Mouse (Mus musculus): ENCODE measurements at regions not wholly inside any gene's neighbourhood (a gene's known extent, or its start where the extent isn't known, plus 50 kb on each side); places are given as distances from the start of the nearest gene placed in this dataset.
"Not testable (repeated sequence)": the region's sequence is repeated elsewhere in the genome, so short reads cannot be mapped to it uniquely, and the experiment has no call there.

- H3K9me3 ChIP-seq (ENCODE audit: low read length); H3K4me3 ChIP-seq (replicated peaks; ENCODE audit: low read length); H3K4me1 ChIP-seq (replicated peaks; ENCODE audit: low read depth, low read length); H3K36me3 ChIP-seq (ENCODE audit: insufficient read depth, low read length); H3K27me3 ChIP-seq (ENCODE audit: insufficient read depth, low read length): not testable (repeated sequence)
Observed at GRCm38 (mm10) chr1:184669173-184669572, 63.2 kb downstream of the Hlx start.

- Histone ChIP-seq H3K36me3 (ENCODE audit: insufficient read depth, low read length) (no peaks in the 10 kb centered on the region), H3K4me3 (replicated peaks; ENCODE audit: low read length) (no peak overlapping the region), H3K27me3 (ENCODE audit: insufficient read depth, low read length) (peaks cover 5% of the 10 kb centered on the region; the same call in 1 of the 2 replicates), H3K4me1 (replicated peaks; ENCODE audit: low read depth, low read length) (0 out of 2 replicates have a peak, but pooled peaks cover 2% of the 10 kb centered on the region), H3K9me3 (ENCODE audit: low read length) (peaks cover 7% of the 10 kb centered on the region)
- TF ChIP-seq NANOG (IDR thresholded peaks at IDR 0.05; ENCODE audit: borderline replicate concordance, low read length) (no peak), CTCF (conservative IDR thresholded peaks at IDR 0.05; ENCODE audit: low read length) (no peak), POU5F1 (IDR thresholded peaks at IDR 0.05; ENCODE audit: borderline replicate concordance, low read length) (no peak)
Observed at GRCm38 (mm10) chr1:184668428-184668827, 64.0 kb downstream of the Hlx start.

GRCm38 (mm10) chr1:184668022-184668421 lies 64.4 kb downstream of the Hlx start:
- Histone ChIP-seq H3K9me3 (ENCODE audit: low read length) (peaks cover 7% of the 10 kb centered on the region), H3K36me3 (ENCODE audit: insufficient read depth, low read length) (no peaks in the 10 kb centered on the region), H3K4me3 (replicated peaks; ENCODE audit: low read length) (no peak overlapping the region), H3K27me3 (ENCODE audit: insufficient read depth, low read length) (peaks cover 5% of the 10 kb centered on the region; the same call in 1 of the 2 replicates), H3K4me1 (replicated peaks; ENCODE audit: low read depth, low read length) (0 out of 2 replicates have a peak, but pooled peaks cover 2% of the 10 kb centered on the region)
- TF ChIP-seq CTCF (conservative IDR thresholded peaks at IDR 0.05; ENCODE audit: low read length) (no peak), NANOG (IDR thresholded peaks at IDR 0.05; ENCODE audit: borderline replicate concordance, low read length) (no peak), POU5F1 (IDR thresholded peaks at IDR 0.05; ENCODE audit: borderline replicate concordance, low read length) (no peak)

GRCm38 (mm10) chr1:184665243-184665642 lies 67.2 kb downstream of the Hlx start:
- TF ChIP-seq NANOG (IDR thresholded peaks at IDR 0.05; ENCODE audit: borderline replicate concordance, low read length), result no peak
- no peak for TF ChIP-seq CTCF (conservative IDR thresholded peaks at IDR 0.05; ENCODE audit: low read length)
- TF ChIP-seq POU5F1 (IDR thresholded peaks at IDR 0.05; ENCODE audit: borderline replicate concordance, low read length), result no peak
- peak overlapping the region; percentile 55 for H3K4me3 ChIP-seq (replicated peaks; ENCODE audit: low read length)

GRCm38 (mm10) chr1:184664098-184664375 lies 68.4 kb downstream of the Hlx start:
- Histone ChIP-seq H3K9me3 (ENCODE audit: low read length) (peaks cover 7% of the 10 kb centered on the region), H3K4me1 (replicated peaks; ENCODE audit: low read depth, low read length) (0 out of 2 replicates have a peak, but pooled peaks cover 2% of the 10 kb centered on the region), H3K36me3 (ENCODE audit: insufficient read depth, low read length) (no peaks in the 10 kb centered on the region), H3K27me3 (ENCODE audit: insufficient read depth, low read length) (peaks cover 5% of the 10 kb centered on the region; the same call in 1 of the 2 replicates), H3K4me3 (replicated peaks; ENCODE audit: low read length) (no peak overlapping the region)
- no peak for TF ChIP-seq POU5F1 (IDR thresholded peaks at IDR 0.05; ENCODE audit: borderline replicate concordance, low read length)

More at GRCm38 (mm10) chr1:184665243-184665642, 67.2 kb downstream of the Hlx start:
- H3K27me3 ChIP-seq (ENCODE audit: insufficient read depth, low read length), result peaks cover 5% of the 10 kb centered on the region; the same call in 1 of the 2 replicates
- H3K4me1 ChIP-seq (replicated peaks; ENCODE audit: low read depth, low read length), result 0 out of 2 replicates have a peak, but pooled peaks cover 2% of the 10 kb centered on the region
- no peaks in the 10 kb centered on the region for H3K36me3 ChIP-seq (ENCODE audit: insufficient read depth, low read length)
- H3K9me3 ChIP-seq (ENCODE audit: low read length), result peaks cover 7% of the 10 kb centered on the region

- no peak for TF ChIP-seq CTCF (conservative IDR thresholded peaks at IDR 0.05; ENCODE audit: low read length)
- no peak for TF ChIP-seq POU5F1 (IDR thresholded peaks at IDR 0.05; ENCODE audit: borderline replicate concordance, low read length)
- TF ChIP-seq NANOG (IDR thresholded peaks at IDR 0.05; ENCODE audit: borderline replicate concordance, low read length), result no peak
- H3K4me3 ChIP-seq (replicated peaks; ENCODE audit: low read length), result no peak overlapping the region
- no peaks in the 10 kb centered on the region for H3K36me3 ChIP-seq (ENCODE audit: insufficient read depth, low read length)
- peaks cover 5% of the 10 kb centered on the region; the same call in 1 of the 2 replicates for H3K27me3 ChIP-seq (ENCODE audit: insufficient read depth, low read length)
- 0 out of 2 replicates have a peak, but pooled peaks cover 2% of the 10 kb centered on the region for H3K4me1 ChIP-seq (replicated peaks; ENCODE audit: low read depth, low read length)
- peaks cover 7% of the 10 kb centered on the region for H3K9me3 ChIP-seq (ENCODE audit: low read length)
Observed at GRCm38 (mm10) chr1:184663300-184664097, 68.9 kb downstream of the Hlx start.

- 0 out of 2 replicates have a peak, but pooled peaks cover 4% of the 10 kb centered on the region for H3K27me3 ChIP-seq (ENCODE audit: insufficient read depth, low read length)
- H3K9me3 ChIP-seq (ENCODE audit: low read length), result peaks cover 9% of the 10 kb centered on the region; the same call in 1 of the 2 replicates
- H3K36me3 ChIP-seq (ENCODE audit: insufficient read depth, low read length), result no peaks in the 10 kb centered on the region
- no peaks in the 10 kb centered on the region for H3K4me1 ChIP-seq (replicated peaks; ENCODE audit: low read depth, low read length)
- TF ChIP-seq POU5F1 (IDR thresholded peaks at IDR 0.05; ENCODE audit: borderline replicate concordance, low read length) (no peak), CTCF (conservative IDR thresholded peaks at IDR 0.05; ENCODE audit: low read length) (no peak), NANOG (IDR thresholded peaks at IDR 0.05; ENCODE audit: borderline replicate concordance, low read length) (no peak)
- H3K4me3 ChIP-seq (replicated peaks; ENCODE audit: low read length), result no peak overlapping the region
Observed at GRCm38 (mm10) chr1:184650541-184651105, 81.8 kb downstream of the Hlx start.

GRCm38 (mm10) chr1:184647920-184648540 lies 84.4 kb downstream of the Hlx start:
- no peak overlapping the region for H3K4me3 ChIP-seq (replicated peaks; ENCODE audit: low read length)
- no peaks in the 10 kb centered on the region for H3K36me3 ChIP-seq (ENCODE audit: insufficient read depth, low read length)
- H3K4me1 ChIP-seq (replicated peaks; ENCODE audit: low read depth, low read length), result peaks cover 12% of the 10 kb centered on the region
- H3K27me3 ChIP-seq (ENCODE audit: insufficient read depth, low read length), result no peaks in the 10 kb centered on the region
- no peak for TF ChIP-seq POU5F1 (IDR thresholded peaks at IDR 0.05; ENCODE audit: borderline replicate concordance, low read length)
- TF ChIP-seq CTCF (conservative IDR thresholded peaks at IDR 0.05; ENCODE audit: low read length), result no peak
- TF ChIP-seq NANOG (IDR thresholded peaks at IDR 0.05; ENCODE audit: borderline replicate concordance, low read length), result no peak
- H3K9me3 ChIP-seq (ENCODE audit: low read length), result peaks cover 9% of the 10 kb centered on the region; the same call in 1 of the 2 replicates
